Mouse (Mus musculus): Measurements from ENCODE around the gene Pld1. TPM values are rescaled to one million over a fixed set of nuclear protein-coding genes. Genes with fewer than 3 reads are reported as not detected.

Pld1 gene
- polyA plus RNA-seq, 1 experiment from 2014 or later, result 7.6 TPM

DNA sequence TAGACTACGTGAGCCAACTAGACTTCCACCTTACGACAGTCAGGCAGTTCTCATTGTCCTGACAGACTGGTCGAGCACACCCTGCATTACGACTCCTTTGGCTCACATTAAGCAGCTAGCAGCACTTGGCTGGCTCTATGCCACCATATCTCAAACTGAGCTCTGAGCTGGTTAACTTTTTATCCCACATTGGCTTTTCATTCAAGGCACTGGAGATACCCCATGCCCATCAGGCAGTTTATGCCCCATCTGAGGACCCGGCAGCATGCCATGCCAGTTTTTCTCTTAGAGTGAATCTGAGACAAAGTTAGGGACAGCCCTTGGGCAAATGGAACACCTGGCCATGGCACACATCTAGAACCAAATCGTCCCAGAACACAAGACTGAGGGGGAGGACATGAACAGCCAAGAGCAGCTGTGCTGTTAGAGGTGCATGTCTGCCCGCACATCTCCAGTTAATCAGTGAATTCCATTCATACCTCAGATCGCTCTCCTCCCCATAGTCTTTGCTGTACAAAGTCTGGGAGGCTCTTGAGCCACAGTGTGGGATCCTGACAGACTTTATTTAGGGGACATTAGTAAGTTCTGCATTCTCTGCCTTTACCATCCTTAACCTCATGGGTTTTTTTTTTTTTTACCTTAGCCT lies 49.5 kb downstream of the Pld1 start:
- no peaks in the 10 kb centered on the region for H3K27me3 ChIP-seq (ENCODE audit: control insufficient read depth, insufficient read depth, low read length)
- H3K9ac ChIP-seq (replicated peaks; ENCODE audit: low read depth, low read length), result no peak overlapping the region
- 50% methylated on average over 8 of the region's 8 CpGs for WGBS
- no peak overlapping the region for H3K27ac ChIP-seq (ENCODE audit: low read length)
- H3K4me3 ChIP-seq (ENCODE audit: low read depth, low read length), result no peak overlapping the region
- no peak overlapping the region for H3K4me2 ChIP-seq (replicated peaks; ENCODE audit: low read depth, low read length)
- no peak for ATAC-seq (ENCODE audit: insufficient number of reproducible peaks, insufficient read depth, low FRiP score, low read depth)
- peaks cover 4% of the 10 kb centered on the region; the same call in 1 of the 2 replicates for H3K4me1 ChIP-seq (ENCODE audit: control insufficient read depth, insufficient read depth, low read length)
- no peaks in the 10 kb centered on the region for H3K9me3 ChIP-seq (ENCODE audit: control insufficient read depth, low read depth, low read length)
- no peaks in the 10 kb centered on the region for H3K36me3 ChIP-seq (ENCODE audit: control insufficient read depth, insufficient read depth, low read length)

- Histone ChIP-seq H3K4me2 (replicated peaks; ENCODE audit: low read depth, low read length) (no peak overlapping the region), H3K9ac (replicated peaks; ENCODE audit: low read depth, low read length) (no peak overlapping the region), H3K4me3 (ENCODE audit: low read depth, low read length) (no peak overlapping the region), H3K27ac (ENCODE audit: low read length) (no peak overlapping the region), H3K36me3 (ENCODE audit: control insufficient read depth, insufficient read depth, low read length) (no peaks in the 10 kb centered on the region), H3K27me3 (ENCODE audit: control insufficient read depth, insufficient read depth, low read length) (no peaks in the 10 kb centered on the region), H3K4me1 (ENCODE audit: control insufficient read depth, insufficient read depth, low read length) (peaks cover 4% of the 10 kb centered on the region; the same call in 1 of the 2 replicates), H3K9me3 (ENCODE audit: control insufficient read depth, low read depth, low read length) (no peaks in the 10 kb centered on the region)
- 92% methylated on average over 2 of the region's 2 CpGs for WGBS
- no peak for ATAC-seq (ENCODE audit: insufficient number of reproducible peaks, insufficient read depth, low FRiP score, low read depth)
These were observed 52.7 kb downstream of the Pld1 start for GRCm38 (mm10) chr3:27991100-27991703.

- H3K4me1 ChIP-seq (ENCODE audit: control insufficient read depth, insufficient read depth, low read length), result no peaks in the 10 kb centered on the region
- no peaks in the 10 kb centered on the region for H3K36me3 ChIP-seq (ENCODE audit: control insufficient read depth, insufficient read depth, low read length)
- no peak overlapping the region for H3K4me3 ChIP-seq (ENCODE audit: low read depth, low read length)
- no peaks in the 10 kb centered on the region for H3K9me3 ChIP-seq (ENCODE audit: control insufficient read depth, low read depth, low read length)
- no peak overlapping the region for H3K27ac ChIP-seq (ENCODE audit: low read length)
- no peak for ATAC-seq (ENCODE audit: insufficient number of reproducible peaks, insufficient read depth, low FRiP score, low read depth)
- no peaks in the 10 kb centered on the region for H3K27me3 ChIP-seq (ENCODE audit: control insufficient read depth, insufficient read depth, low read length)
- no peak overlapping the region for H3K9ac ChIP-seq (replicated peaks; ENCODE audit: low read depth, low read length)
- WGBS, result 88% methylated on average over 8 of the region's 8 CpGs
- no peak overlapping the region for H3K4me2 ChIP-seq (replicated peaks; ENCODE audit: low read depth, low read length)
These were observed 55.9 kb downstream of the Pld1 start for GRCm38 (mm10) chr3:27994175-27994990.

GRCm38 (mm10) chr3:28004321-28004720 lies 65.8 kb downstream of the Pld1 start:
- no peak overlapping the region for H3K4me3 ChIP-seq (ENCODE audit: low read depth, low read length)
- no peaks in the 10 kb centered on the region; the same call in 1 of the 2 replicates for H3K9me3 ChIP-seq (ENCODE audit: control insufficient read depth, low read depth, low read length)
- H3K4me1 ChIP-seq (ENCODE audit: control insufficient read depth, insufficient read depth, low read length), result no peaks in the 10 kb centered on the region
- ATAC-seq (ENCODE audit: insufficient number of reproducible peaks, insufficient read depth, low FRiP score, low read depth), result no peak
- no peak overlapping the region for H3K27ac ChIP-seq (ENCODE audit: low read length)
- no peak overlapping the region for H3K9ac ChIP-seq (replicated peaks; ENCODE audit: low read depth, low read length)
- no peaks in the 10 kb centered on the region for H3K27me3 ChIP-seq (ENCODE audit: control insufficient read depth, insufficient read depth, low read length)
- WGBS, result 78% methylated on average over 6 of the region's 6 CpGs
- H3K36me3 ChIP-seq (ENCODE audit: control insufficient read depth, insufficient read depth, low read length), result no peaks in the 10 kb centered on the region
- H3K4me2 ChIP-seq (replicated peaks; ENCODE audit: low read depth, low read length), result no peak overlapping the region

- no peaks in the 10 kb centered on the region for H3K9me3 ChIP-seq (ENCODE audit: control insufficient read depth, low read depth, low read length)
These were observed 69.2 kb downstream of the Pld1 start for GRCm38 (mm10) chr3:28007684-28008083.

GRCm38 (mm10) chr3:28008369-28008768 lies 69.9 kb downstream of the Pld1 start:
- no peaks in the 10 kb centered on the region for H3K36me3 ChIP-seq (ENCODE audit: control insufficient read depth, insufficient read depth, low read length)
- H3K4me3 ChIP-seq (ENCODE audit: low read depth, low read length), result no peak overlapping the region
- ATAC-seq (ENCODE audit: insufficient number of reproducible peaks, insufficient read depth, low FRiP score, low read depth), result 0 out of 2 replicates have a peak, but pooled peaks have one; percentile 28
- H3K4me1 ChIP-seq (ENCODE audit: control insufficient read depth, insufficient read depth, low read length), result no peaks in the 10 kb centered on the region
- no peak overlapping the region for H3K4me2 ChIP-seq (replicated peaks; ENCODE audit: low read depth, low read length)
- no peak overlapping the region for H3K9ac ChIP-seq (replicated peaks; ENCODE audit: low read depth, low read length)
- no peaks in the 10 kb centered on the region for H3K27me3 ChIP-seq (ENCODE audit: control insufficient read depth, insufficient read depth, low read length)
- no peaks in the 10 kb centered on the region for H3K9me3 ChIP-seq (ENCODE audit: control insufficient read depth, low read depth, low read length)
- H3K27ac ChIP-seq (ENCODE audit: low read length), result peak overlapping the region; percentile 23; the same call in 1 of the 2 replicates
- WGBS, result 64% methylated on average over 4 of the region's 4 CpGs

More at GRCm38 (mm10) chr3:28007684-28008083, 69.2 kb downstream of the Pld1 start:
- Histone ChIP-seq H3K4me3 (ENCODE audit: low read depth, low read length) (no peak overlapping the region), H3K27ac (ENCODE audit: low read length) (no peak overlapping the region), H3K4me1 (ENCODE audit: control insufficient read depth, insufficient read depth, low read length) (no peaks in the 10 kb centered on the region), H3K4me2 (replicated peaks; ENCODE audit: low read depth, low read length) (no peak overlapping the region), H3K27me3 (ENCODE audit: control insufficient read depth, insufficient read depth, low read length) (no peaks in the 10 kb centered on the region), H3K36me3 (ENCODE audit: control insufficient read depth, insufficient read depth, low read length) (no peaks in the 10 kb centered on the region), H3K9ac (replicated peaks; ENCODE audit: low read depth, low read length) (no peak overlapping the region)
- ATAC-seq (ENCODE audit: insufficient number of reproducible peaks, insufficient read depth, low FRiP score, low read depth), result no peak
- 81% methylated on average over 11 of the region's 11 CpGs for WGBS

GRCm38 (mm10) chr3:28012177-28012576 lies 73.7 kb downstream of the Pld1 start:
- no peaks in the 10 kb centered on the region for H3K36me3 ChIP-seq (ENCODE audit: control insufficient read depth, insufficient read depth, low read length)
- H3K9me3 ChIP-seq (ENCODE audit: control insufficient read depth, low read depth, low read length), result no peaks in the 10 kb centered on the region
- no peak overlapping the region for H3K9ac ChIP-seq (replicated peaks; ENCODE audit: low read depth, low read length)
- H3K4me2 ChIP-seq (replicated peaks; ENCODE audit: low read depth, low read length), result no peak overlapping the region
- H3K4me1 ChIP-seq (ENCODE audit: control insufficient read depth, insufficient read depth, low read length), result no peaks in the 10 kb centered on the region
- 78% methylated on average over 7 of the region's 7 CpGs for WGBS
- H3K27me3 ChIP-seq (ENCODE audit: control insufficient read depth, insufficient read depth, low read length), result no peaks in the 10 kb centered on the region
- H3K4me3 ChIP-seq (ENCODE audit: low read depth, low read length), result no peak overlapping the region
- no peak overlapping the region for H3K27ac ChIP-seq (ENCODE audit: low read length)
- no peak for ATAC-seq (ENCODE audit: insufficient number of reproducible peaks, insufficient read depth, low FRiP score, low read depth)

GRCm38 (mm10) chr3:28013441-28013840 lies 74.9 kb downstream of the Pld1 start:
- Histone ChIP-seq H3K9me3 (ENCODE audit: control insufficient read depth, low read depth, low read length) (no peaks in the 10 kb centered on the region), H3K9ac (replicated peaks; ENCODE audit: low read depth, low read length) (no peak overlapping the region), H3K4me1 (ENCODE audit: control insufficient read depth, insufficient read depth, low read length) (no peaks in the 10 kb centered on the region), H3K36me3 (ENCODE audit: control insufficient read depth, insufficient read depth, low read length) (no peaks in the 10 kb centered on the region), H3K27ac (ENCODE audit: low read length) (no peak overlapping the region), H3K27me3 (ENCODE audit: control insufficient read depth, insufficient read depth, low read length) (no peaks in the 10 kb centered on the region), H3K4me2 (replicated peaks; ENCODE audit: low read depth, low read length) (no peak overlapping the region), H3K4me3 (ENCODE audit: low read depth, low read length) (no peak overlapping the region)
- 85% methylated on average over 6 of the region's 6 CpGs for WGBS
- no peak for ATAC-seq (ENCODE audit: insufficient number of reproducible peaks, insufficient read depth, low FRiP score, low read depth)

Data from stomach, embryonic 14.5 days (tissue).